In genomic region chr5:93239590-93240544, GRCm38 (mm10) we compare ENCODE assay signal across 14 mouse cellular contexts. TPM values are rescaled to one million over a fixed set of nuclear protein-coding genes. Genes with fewer than 3 reads are reported as not detected.
DNase-seq lines count a peak whose midpoint lies in the region; ATAC-seq and TF ChIP-seq lines count a peak whose summit lies in the region.
"Had no signal": no experiment of that assay in that cellular context is flagged by ENCODE, and none has a peak within 500 bp of the region (broad histone marks: within the 10 kb centered on the region; RNA-seq: fewer than 3 reads in every experiment).

No protein-coding gene starts in this region.

- no peaks in the 10 kb centered on the region for H3K4me1 ChIP-seq in stomach, embryonic 14.5 days (ENCODE audit: control insufficient read depth, insufficient read depth, low read length)
- H3K4me1 ChIP-seq in stomach, postnatal 0 days (replicated peaks; ENCODE audit: control insufficient read depth, insufficient read depth) = no peaks in the 10 kb centered on the region
- H3K4me1 ChIP-seq in forebrain, embryonic 10.5 days = no peaks in the 10 kb centered on the region
- H3K4me1 ChIP-seq: limb, embryonic 10.5 days had no signal

- no peaks in the 10 kb centered on the region for H3K36me3 ChIP-seq in stomach, embryonic 14.5 days (ENCODE audit: control insufficient read depth, insufficient read depth, low read length)
- H3K36me3 ChIP-seq in stomach, postnatal 0 days (ENCODE audit: control insufficient read depth, insufficient read depth, low read length) = no peaks in the 10 kb centered on the region
- H3K36me3 ChIP-seq in forebrain, embryonic 10.5 days (replicated peaks) = no peaks in the 10 kb centered on the region
- H3K36me3 ChIP-seq: limb, embryonic 10.5 days had no signal

- WGBS in stomach, embryonic 14.5 days = 76% methylated on average over 8 of the region's 8 CpGs
- WGBS in stomach, postnatal 0 days = 78% methylated on average over 8 of the region's 8 CpGs
- WGBS in forebrain, embryonic 10.5 days = 89% methylated on average over 8 of the region's 8 CpGs

- no peaks in the 10 kb centered on the region for H3K27me3 ChIP-seq in stomach, embryonic 14.5 days (ENCODE audit: control insufficient read depth, insufficient read depth, low read length)
- no peaks in the 10 kb centered on the region for H3K27me3 ChIP-seq in stomach, postnatal 0 days (ENCODE audit: control insufficient read depth, insufficient read depth, low read length)
- no peaks in the 10 kb centered on the region for H3K27me3 ChIP-seq in forebrain, embryonic 10.5 days (ENCODE audit: poor library complexity, severe bottlenecking)

- H3K4me2 ChIP-seq in stomach, embryonic 14.5 days (replicated peaks; ENCODE audit: low read depth, low read length) = no peak overlapping the region
- no peak overlapping the region for H3K4me2 ChIP-seq in stomach, postnatal 0 days (replicated peaks; ENCODE audit: low read depth)

- DNase-seq in stomach, postnatal 0 days (ENCODE audit: low spot score) = no peak
- peak; percentile 45 for DNase-seq in yolk sac, embryonic 10.5 days (ENCODE audit: low spot score)
- DNase-seq in forebrain, embryonic 10.5 days (ENCODE audit: extremely low spot score, low spot score) = no peak
- no peak for DNase-seq in frontal cortex, adult 2 months (ENCODE audit: extremely low spot score in 1 of 2, low spot score in 1 of 2)
- DNase-seq in left cerebral cortex, postnatal 25 days (ENCODE audit: low spot score in 2 of 2) = no peak
- DNase-seq: adrenal gland, postnatal 25 days; cerebellum, postnatal 25 days; heart, adult 2 months; lung, postnatal 4 days; right cerebral cortex, postnatal 14 days had no signal

- H3K9me3 ChIP-seq in stomach, embryonic 14.5 days (ENCODE audit: control insufficient read depth, low read depth, low read length) = no peaks in the 10 kb centered on the region
- H3K9me3 ChIP-seq in stomach, postnatal 0 days (ENCODE audit: control insufficient read depth, low read length) = no peaks in the 10 kb centered on the region
- H3K9me3 ChIP-seq in forebrain, embryonic 10.5 days = no peaks in the 10 kb centered on the region; the same call in 1 of the 2 replicates
- H3K9me3 ChIP-seq: limb, embryonic 10.5 days had no signal

- no peak overlapping the region for H3K27ac ChIP-seq in stomach, embryonic 14.5 days (ENCODE audit: low read length)
- H3K27ac ChIP-seq in stomach, postnatal 0 days (replicated peaks) = no peak overlapping the region
- no peak overlapping the region for H3K27ac ChIP-seq in forebrain, embryonic 10.5 days
- H3K27ac ChIP-seq: heart, adult 2 months; limb, embryonic 10.5 days had no signal

- TF ChIP-seq EP300 in stomach, postnatal 0 days (optimal IDR thresholded peaks at IDR 0.05) = no peak

- H3K9ac ChIP-seq in stomach, embryonic 14.5 days (replicated peaks; ENCODE audit: low read depth, low read length) = no peak overlapping the region
- no peak overlapping the region for H3K9ac ChIP-seq in stomach, postnatal 0 days (ENCODE audit: low read length)

- H3K4me3 ChIP-seq in stomach, embryonic 14.5 days (ENCODE audit: low read depth, low read length) = no peak overlapping the region
- no peak overlapping the region for H3K4me3 ChIP-seq in stomach, postnatal 0 days (ENCODE audit: low read depth, low read length)
- H3K4me3 ChIP-seq in forebrain, embryonic 10.5 days = no peak overlapping the region
- H3K4me3 ChIP-seq: heart, adult 2 months; limb, embryonic 10.5 days had no signal

- intact Hi-C loops in left cerebral cortex, postnatal 25 days (cut with DNase I) = no loop called here

- peak; percentile 72; the same call in 1 of the 2 replicates for ATAC-seq in stomach, embryonic 14.5 days (ENCODE audit: insufficient number of reproducible peaks, insufficient read depth, low FRiP score, low read depth)
- no peak for ATAC-seq in stomach, postnatal 0 days (ENCODE audit: low FRiP score, low TSS enrichment)
- peak; percentile 99 for ATAC-seq in granulocyte monocyte progenitor cell, adult 5-6 weeks (replicated peaks; ENCODE audit: poor library complexity, severe bottlenecking)
- peak; percentile 99 for ATAC-seq in megakaryocyte-erythroid progenitor cell, adult 5-6 weeks (replicated peaks; ENCODE audit: low FRiP score, low TSS enrichment, poor library complexity, severe bottlenecking)

- TF ChIP-seq CTCF in stomach, postnatal 0 days (IDR thresholded peaks at IDR 0.05; ENCODE audit: low read depth) = no peak

RNA-seq across cellular contexts. Expression of gene Ccng2, which starts 27.2 kb away (rescaled TPM):
- 38.4 and 40.3 TPM in 2 replicates for polyA plus RNA-seq in stomach, embryonic 14.5 days (2014; fragmentation: Nextera tagmentation; extraction: Ambion mirVana)
- polyA plus RNA-seq in stomach, postnatal 0 days (2015; fragmentation: Nextera tagmentation; extraction: Ambion mirVana) = 16.0 and 18.4 TPM in 2 replicates
- total RNA-seq in granulocyte monocyte progenitor cell, adult 5-6 weeks (2014; fragmentation: Nextera tagmentation) = 14.1 and 16.3 TPM in 2 replicates
- total RNA-seq in granulocyte monocyte progenitor cell, adult 5-6 weeks (2017) = 40.9 and 47.0 TPM in 2 replicates
- total RNA-seq in megakaryocyte-erythroid progenitor cell, adult 5-6 weeks (2014; fragmentation: Nextera tagmentation) = 6.6 and 15.3 TPM in 2 replicates
- total RNA-seq in megakaryocyte-erythroid progenitor cell, adult 5-6 weeks (2017) = 13.6 and 25.1 TPM in 2 replicates
- 41.5 and 45.3 TPM in 2 replicates for polyA plus RNA-seq in forebrain, embryonic 10.5 days (2016; fragmentation: Nextera tagmentation; extraction: Ambion mirVana)
- polyA plus RNA-seq in frontal cortex, adult 2 months (2012; rRNA removed) = 36.8 and 42.2 TPM in 2 replicates
- 10 to 100 TPM; 44.3 to 46.4 TPM for total RNA-seq in left cerebral cortex, postnatal 25 days (2021)

RNA-seq across cellular contexts. Expression of gene 2010109A12Rik, which starts 33.5 kb away (rescaled TPM):
- 2.6 and 2.9 TPM in 2 replicates for polyA plus RNA-seq in stomach, embryonic 14.5 days (2014; fragmentation: Nextera tagmentation; extraction: Ambion mirVana)
- 1.1 and 1.3 TPM in 2 replicates for polyA plus RNA-seq in stomach, postnatal 0 days (2015; fragmentation: Nextera tagmentation; extraction: Ambion mirVana)
- not detected in 2 replicates for total RNA-seq in granulocyte monocyte progenitor cell, adult 5-6 weeks (2014; fragmentation: Nextera tagmentation)
- 2.3 and 4.7 TPM in 2 replicates for total RNA-seq in granulocyte monocyte progenitor cell, adult 5-6 weeks (2017)
- 1.8 TPM in 1 of 2 replicates, not detected in the other for total RNA-seq in megakaryocyte-erythroid progenitor cell, adult 5-6 weeks (2014; fragmentation: Nextera tagmentation)
- total RNA-seq in megakaryocyte-erythroid progenitor cell, adult 5-6 weeks (2017) = not detected in 2 replicates
- 1.1 and 1.6 TPM in 2 replicates for polyA plus RNA-seq in forebrain, embryonic 10.5 days (2016; fragmentation: Nextera tagmentation; extraction: Ambion mirVana)
- 0.63 and 0.64 TPM in 2 replicates for polyA plus RNA-seq in frontal cortex, adult 2 months (2012; rRNA removed)
- total RNA-seq in left cerebral cortex, postnatal 25 days (2021) = under 1 TPM in 1 of 2 experiments, not detected in 1; 0.66 TPM
- polyA plus RNA-seq: heart, adult 2 months had no signal

RNA-seq across cellular contexts. Expression of gene Ccni, which starts 33.6 kb away (rescaled TPM):
- polyA plus RNA-seq in stomach, embryonic 14.5 days (2014; fragmentation: Nextera tagmentation; extraction: Ambion mirVana) = 127 and 145 TPM in 2 replicates
- polyA plus RNA-seq in stomach, postnatal 0 days (2015; fragmentation: Nextera tagmentation; extraction: Ambion mirVana) = 48.4 and 50.8 TPM in 2 replicates
- total RNA-seq in granulocyte monocyte progenitor cell, adult 5-6 weeks (2014; fragmentation: Nextera tagmentation) = 143 and 144 TPM in 2 replicates
- total RNA-seq in granulocyte monocyte progenitor cell, adult 5-6 weeks (2017) = 139 and 145 TPM in 2 replicates
- total RNA-seq in megakaryocyte-erythroid progenitor cell, adult 5-6 weeks (2014; fragmentation: Nextera tagmentation) = 104 and 113 TPM in 2 replicates
- 115 and 124 TPM in 2 replicates for total RNA-seq in megakaryocyte-erythroid progenitor cell, adult 5-6 weeks (2017)
- polyA plus RNA-seq in forebrain, embryonic 10.5 days (2016; fragmentation: Nextera tagmentation; extraction: Ambion mirVana) = 107 and 108 TPM in 2 replicates
- 178 and 179 TPM in 2 replicates for polyA plus RNA-seq in frontal cortex, adult 2 months (2012; rRNA removed)
- 100 to 1,000 TPM; 286 to 294 TPM for total RNA-seq in left cerebral cortex, postnatal 25 days (2021)
